Mouse (Mus musculus): ENCODE measurements at regions not wholly inside any gene's neighbourhood (a gene's known extent, or its start where the extent isn't known, plus 50 kb on each side); places are given as distances from the start of the nearest gene placed in this dataset.

DNA sequence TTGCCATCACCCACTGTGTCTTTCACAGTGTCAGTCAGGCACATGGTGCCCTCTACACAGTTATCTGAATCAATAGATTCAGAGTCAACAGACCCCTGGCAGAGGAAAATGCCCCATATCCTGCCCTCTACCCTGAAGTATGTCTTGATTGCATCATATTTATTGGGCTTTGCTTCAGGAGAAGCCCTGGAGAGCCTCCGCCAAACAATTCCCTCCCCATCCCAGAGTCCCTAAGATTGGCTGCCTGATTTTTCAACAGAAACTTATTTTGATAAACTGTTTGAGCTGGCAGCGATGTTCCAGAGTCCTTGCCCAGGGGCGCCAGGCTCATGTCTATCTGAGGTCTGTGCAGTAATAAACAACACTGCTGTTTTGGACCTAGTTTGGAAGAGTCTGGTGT is 117.2 kb upstream of the Dusp10 start:
- no peak for DNase-seq

GRCm38 (mm10) chr1:183898091-183898490 is 115.0 kb upstream of the Dusp10 start:
- DNase-seq = no peak

DNA sequence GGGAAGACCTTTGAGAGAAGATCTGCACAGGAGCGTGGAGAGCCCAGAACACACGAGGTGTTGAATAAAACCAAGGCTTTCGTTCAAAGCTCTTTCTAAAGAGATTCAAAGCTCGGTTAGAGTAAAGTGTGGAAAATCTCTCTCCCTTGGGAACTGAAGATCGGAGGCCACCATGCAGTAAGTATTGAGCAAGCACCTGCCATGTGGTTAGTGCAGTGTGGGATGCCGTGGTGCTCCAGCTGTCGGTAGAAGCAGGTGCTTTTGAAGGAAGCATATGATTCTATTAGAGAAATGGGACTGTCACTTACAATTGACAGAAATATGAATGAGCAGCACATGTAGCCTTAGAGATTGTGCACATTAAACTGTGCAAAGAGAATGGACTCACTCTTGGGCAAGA is 108.5 kb upstream of the Dusp10 start:
- DNase-seq = no peak

DNA sequence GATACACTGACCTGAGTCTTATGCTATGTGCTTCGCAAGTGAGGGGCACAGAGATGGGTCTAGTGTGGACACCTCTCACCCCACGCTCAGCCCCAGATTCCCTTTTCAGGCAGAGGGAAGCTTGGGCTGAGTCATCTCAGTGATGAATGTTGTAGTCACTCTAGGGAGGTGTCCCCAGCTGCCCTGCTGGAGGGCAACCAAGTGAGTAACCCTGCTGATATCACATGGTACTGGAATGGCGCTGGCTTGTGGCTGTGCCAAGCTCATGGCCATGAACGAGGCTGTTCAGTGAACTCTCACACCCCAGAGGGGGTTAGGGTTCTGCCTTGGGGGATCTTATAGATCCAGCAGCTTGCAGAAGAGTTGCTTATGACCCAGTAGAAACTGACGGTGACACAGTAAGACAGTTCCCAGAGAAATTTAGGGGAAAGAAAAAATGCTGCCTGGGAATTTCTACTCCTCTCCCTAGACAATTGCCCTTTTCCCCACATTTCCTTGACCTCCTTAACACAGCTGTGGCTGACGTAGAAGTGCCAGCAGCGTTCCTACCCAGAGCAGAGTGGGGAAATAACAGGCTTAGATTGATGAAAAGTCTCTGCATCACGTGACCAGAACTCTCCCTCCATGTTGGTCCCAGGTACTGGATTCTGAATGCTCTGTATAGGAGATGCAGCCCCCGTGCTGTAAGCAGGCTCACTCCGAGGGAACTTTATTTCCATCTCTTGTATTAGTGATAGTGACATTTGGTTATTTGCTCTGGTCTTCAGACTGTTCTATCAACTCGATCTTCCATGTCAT is 107.6 kb upstream of the Dusp10 start:
- no peak for DNase-seq

GRCm38 (mm10) chr1:183917656-183918055 is 95.4 kb upstream of the Dusp10 start:
- no peak for DNase-seq

- no peak for DNase-seq
These were observed 91.8 kb upstream of the Dusp10 start for GRCm38 (mm10) chr1:183921262-183921661.

DNA sequence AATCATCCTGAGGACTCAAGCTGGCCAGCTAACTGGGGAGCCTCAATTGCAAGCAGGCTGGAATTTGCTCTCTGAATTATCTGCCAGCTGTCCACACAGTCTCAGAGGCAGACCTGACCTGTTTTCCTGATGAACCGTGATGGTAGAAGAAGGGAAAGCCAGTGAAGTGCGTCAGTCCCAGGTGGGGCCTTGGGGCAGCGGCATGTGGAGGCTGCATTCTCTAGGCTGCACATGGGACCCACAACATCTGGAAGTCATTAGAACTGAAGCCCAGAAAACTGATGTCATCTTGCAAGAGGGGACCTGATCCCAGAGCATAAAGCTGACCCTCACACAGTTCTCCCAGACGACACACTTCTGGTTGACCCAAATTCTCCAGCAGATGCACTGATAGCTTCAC is 84.6 kb upstream of the Dusp10 start:
- DNase-seq = no peak

DNA sequence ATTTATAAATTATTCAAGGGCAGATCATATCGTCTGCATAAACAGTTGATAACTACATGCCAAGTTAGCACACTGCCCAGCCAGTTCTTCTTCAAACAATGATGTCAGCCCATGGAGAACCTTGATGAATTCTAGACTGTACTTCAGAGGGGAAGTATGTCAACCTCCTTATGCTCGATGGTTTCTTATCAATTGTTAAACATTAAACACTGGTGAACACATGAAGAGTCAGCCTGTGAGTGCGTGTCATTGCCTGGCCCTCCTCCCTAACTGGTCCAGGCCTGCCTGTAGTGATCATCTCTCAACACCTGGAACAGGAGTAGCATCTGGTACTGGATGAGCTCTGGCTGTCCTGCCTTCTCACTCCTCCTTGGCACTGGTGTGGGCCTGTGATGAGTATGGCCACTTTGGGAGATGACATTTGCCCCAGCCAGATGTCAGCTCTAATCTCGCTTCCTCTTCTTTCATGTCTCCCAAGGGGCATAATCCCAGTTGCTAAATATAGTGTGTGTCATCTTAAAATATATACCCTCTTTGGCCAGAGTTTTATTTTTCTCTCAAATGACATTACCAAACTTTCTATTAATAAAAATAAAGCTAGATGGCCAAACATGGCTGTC is 82.6 kb upstream of the Dusp10 start:
- no peak for DNase-seq

GRCm38 (mm10) chr1:183931141-183931540 is 82.0 kb upstream of the Dusp10 start:
- no peak for DNase-seq

DNA sequence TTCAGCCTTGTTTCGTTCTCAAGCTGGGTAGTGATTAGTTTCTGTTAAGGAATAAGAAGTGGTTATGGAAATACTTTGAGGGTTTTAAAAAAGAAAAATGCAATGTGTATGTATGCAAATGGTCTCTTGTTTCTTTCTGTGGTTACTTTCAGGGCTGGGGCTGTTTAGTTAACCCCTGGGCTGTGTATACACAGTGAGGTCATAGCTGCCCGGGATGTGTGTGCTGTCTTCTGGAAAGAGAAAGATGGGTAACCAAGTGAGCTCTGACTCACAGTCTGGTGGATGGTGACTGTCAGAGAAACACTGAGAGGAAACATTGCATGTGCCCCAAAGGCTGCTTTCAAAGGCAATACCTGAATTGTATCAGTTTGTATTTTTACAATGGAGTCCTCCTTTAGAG is 79.3 kb upstream of the Dusp10 start:
- no peak for DNase-seq

- DNase-seq = no peak
These were observed 75.9 kb upstream of the Dusp10 start for GRCm38 (mm10) chr1:183937166-183937565.

GRCm38 (mm10) chr1:183938361-183938760 is 74.7 kb upstream of the Dusp10 start:
- no peak for DNase-seq

GRCm38 (mm10) chr1:183940706-183941105 is 72.4 kb upstream of the Dusp10 start:
- DNase-seq = no peak

DNA sequence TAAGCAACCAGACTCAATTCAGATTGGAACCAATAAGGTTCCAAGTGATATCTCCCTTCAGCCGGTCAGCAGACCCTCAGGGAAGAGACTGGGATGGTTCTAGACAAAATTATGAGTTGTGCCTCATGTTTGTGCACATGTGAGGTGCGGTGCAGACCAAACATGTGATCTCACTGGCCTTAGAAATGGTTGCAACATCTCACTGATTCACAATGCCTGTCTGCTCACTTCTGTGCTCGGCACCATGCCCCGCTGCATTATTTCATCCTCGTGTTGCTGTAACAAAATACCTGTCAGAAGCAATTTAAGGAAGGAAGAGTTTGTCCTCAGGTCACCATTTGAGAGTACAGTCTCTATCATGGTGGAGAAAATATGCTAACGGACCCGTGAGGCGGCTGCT is 66.9 kb upstream of the Dusp10 start:
- DNase-seq = no peak

GRCm38 (mm10) chr1:183947066-183947465 is 66.0 kb upstream of the Dusp10 start:
- DNase-seq = no peak

GRCm38 (mm10) chr1:183949205-183949604 is 63.9 kb upstream of the Dusp10 start:
- no peak for DNase-seq

- no peak for DNase-seq
These were observed 59.0 kb upstream of the Dusp10 start for GRCm38 (mm10) chr1:183954086-183954485.

GRCm38 (mm10) chr1:183956391-183956790 is 56.7 kb upstream of the Dusp10 start:
- DNase-seq = peak; percentile 16

GRCm38 (mm10) chr1:183961383-183961782 is 51.7 kb upstream of the Dusp10 start:
- no peak for DNase-seq

- peak; percentile 44 for DNase-seq
These were observed 50.6 kb upstream of the Dusp10 start for GRCm38 (mm10) chr1:183962486-183962885.

DNA sequence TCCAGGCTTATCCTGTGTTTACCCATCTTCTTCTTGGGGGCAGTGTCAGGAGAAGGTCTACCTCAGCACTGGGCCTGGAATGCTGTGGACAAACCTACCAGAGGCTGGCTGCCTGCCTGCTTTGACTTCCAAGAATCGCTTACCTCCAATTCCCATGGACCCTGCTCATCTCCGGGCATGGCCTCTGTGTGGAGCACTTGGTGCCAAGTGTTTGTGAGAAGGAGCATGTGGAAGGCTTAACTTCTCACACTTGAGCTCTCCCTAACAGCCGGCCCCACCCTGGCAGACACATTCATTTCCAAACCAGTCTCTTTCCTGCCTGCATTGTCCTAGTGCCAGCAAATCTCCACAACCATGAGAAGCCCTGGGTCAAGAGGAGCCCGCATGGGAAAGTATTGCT is 49.8 kb upstream of the Dusp10 start:
- DNase-seq = no peak
